Mouse (Mus musculus): ENCODE data around the gene Cd72. TPM values are rescaled to one million over a fixed set of nuclear protein-coding genes. Genes with fewer than 3 reads are reported as not detected.

Gene Cd72
- polyA plus RNA-seq, 1 experiment from 2014 or later, result 5.5 TPM

DNA sequence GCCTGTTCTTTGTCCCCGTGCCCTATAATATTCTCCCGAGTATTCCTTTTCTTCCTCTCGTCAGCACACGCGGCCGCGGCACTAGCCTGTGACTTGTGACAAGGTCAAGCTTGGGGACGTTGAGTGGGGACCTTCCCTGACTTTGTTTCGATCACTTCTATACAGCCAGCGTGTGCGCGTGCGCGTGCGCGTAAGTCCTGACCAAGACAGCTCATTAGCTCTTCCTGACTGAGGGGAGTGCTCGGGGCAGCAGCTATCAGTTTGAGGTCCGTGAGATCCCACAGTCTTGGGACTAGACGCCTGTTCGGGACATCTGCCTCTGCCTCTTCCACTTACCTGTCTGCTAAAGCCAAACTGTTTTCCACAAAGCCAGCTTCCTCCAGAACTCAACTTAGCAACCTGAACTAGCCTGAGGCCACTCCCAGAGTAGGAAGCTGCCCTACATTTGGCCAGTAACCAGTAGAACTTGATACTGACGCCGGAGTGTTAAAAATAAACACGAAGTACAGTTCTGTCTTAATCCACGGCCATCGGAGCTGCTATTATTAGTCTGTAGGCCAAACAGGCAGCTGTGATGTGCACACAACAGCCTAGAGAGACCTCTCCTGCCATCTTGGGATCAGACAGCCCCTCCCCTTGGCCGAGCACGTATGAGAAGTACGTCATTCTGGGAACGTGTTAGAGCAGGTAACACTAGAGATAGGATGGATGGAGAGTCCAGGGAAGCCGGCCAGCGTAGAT lies 54.9 kb downstream of the Cd72 start:
- WGBS, result 71% methylated on average over 31 of the region's 31 CpGs
- Histone ChIP-seq H3K4me1 (ENCODE audit: control insufficient read depth, insufficient read depth, low read length) (peaks cover 47% of the 10 kb centered on the region), H3K9me3 (ENCODE audit: control insufficient read depth, low read depth, low read length) (no peaks in the 10 kb centered on the region), H3K36me3 (ENCODE audit: control insufficient read depth, insufficient read depth, low read length) (no peaks in the 10 kb centered on the region), H3K9ac (replicated peaks; ENCODE audit: low read depth, low read length) (no peak overlapping the region), H3K27ac (ENCODE audit: low read length) (peak overlapping the region; percentile 44; the same call in 1 of the 2 replicates), H3K4me3 (ENCODE audit: low read depth, low read length) (no peak overlapping the region), H3K4me2 (replicated peaks; ENCODE audit: low read depth, low read length) (no peak overlapping the region; the same call in 1 of the 2 replicates), H3K27me3 (ENCODE audit: control insufficient read depth, insufficient read depth, low read length) (no peaks in the 10 kb centered on the region)
- 0 out of 2 replicates have a peak, but pooled peaks have one; percentile 26 for ATAC-seq (ENCODE audit: insufficient number of reproducible peaks, insufficient read depth, low FRiP score, low read depth)

DNA sequence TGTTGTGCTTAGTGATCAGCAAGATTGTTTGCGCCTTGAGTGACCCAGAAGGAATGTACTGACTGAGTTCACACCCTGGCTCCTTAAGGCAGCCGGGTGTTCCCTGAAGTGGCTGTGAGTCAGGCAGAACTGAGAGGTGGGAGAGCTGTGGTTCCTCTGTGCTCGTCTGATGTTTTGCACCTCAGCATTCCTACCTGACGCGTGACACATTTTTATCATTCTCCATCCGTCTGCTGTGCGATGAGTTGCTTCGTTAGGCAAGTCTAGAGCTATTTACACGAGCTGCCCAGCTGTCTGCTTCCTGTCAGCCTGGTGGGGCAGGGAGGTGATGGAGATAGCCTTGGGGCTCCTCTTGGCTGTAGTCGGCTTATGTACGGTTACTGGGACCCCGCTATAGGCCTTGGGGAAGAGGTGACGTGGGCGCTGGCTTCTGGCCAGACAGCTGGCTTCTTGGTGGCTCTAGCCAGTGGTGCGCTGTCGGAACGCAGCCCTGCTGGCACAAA lies 55.5 kb downstream of the Cd72 start:
- no peak overlapping the region for H3K9ac ChIP-seq (replicated peaks; ENCODE audit: low read depth, low read length)
- no peaks in the 10 kb centered on the region for H3K36me3 ChIP-seq (ENCODE audit: control insufficient read depth, insufficient read depth, low read length)
- H3K4me1 ChIP-seq (ENCODE audit: control insufficient read depth, insufficient read depth, low read length), result peaks cover 54% of the 10 kb centered on the region
- H3K27ac ChIP-seq (ENCODE audit: low read length), result peak overlapping the region; percentile 44; the same call in 1 of the 2 replicates
- no peaks in the 10 kb centered on the region for H3K9me3 ChIP-seq (ENCODE audit: control insufficient read depth, low read depth, low read length)
- no peaks in the 10 kb centered on the region for H3K27me3 ChIP-seq (ENCODE audit: control insufficient read depth, insufficient read depth, low read length)
- no peak overlapping the region; the same call in 1 of the 2 replicates for H3K4me2 ChIP-seq (replicated peaks; ENCODE audit: low read depth, low read length)
- no peak for ATAC-seq (ENCODE audit: insufficient number of reproducible peaks, insufficient read depth, low FRiP score, low read depth)
- WGBS, result 32% methylated on average over 17 of the region's 17 CpGs
- no peak overlapping the region for H3K4me3 ChIP-seq (ENCODE audit: low read depth, low read length)

DNA sequence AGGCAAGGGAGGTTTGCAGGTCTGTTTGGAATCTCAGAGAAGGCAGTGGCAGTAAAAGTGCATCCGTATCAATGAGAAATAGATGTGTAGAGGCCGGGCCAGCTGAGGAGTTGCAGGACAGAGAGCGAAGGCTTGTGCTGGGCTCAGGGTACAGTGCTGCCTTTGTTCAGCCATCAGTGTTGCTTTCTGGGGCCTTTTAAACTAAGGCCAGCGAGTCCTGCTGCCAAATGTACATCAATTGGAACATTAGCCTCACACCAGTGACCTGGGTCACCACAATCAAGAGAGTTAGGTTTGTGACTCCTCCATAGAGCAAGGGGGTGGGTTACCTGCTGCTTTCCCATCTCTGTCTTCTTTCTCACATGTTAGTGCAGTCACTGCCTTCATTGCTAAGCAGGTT lies 56.4 kb downstream of the Cd72 start:
- peaks cover 56% of the 10 kb centered on the region for H3K4me1 ChIP-seq (ENCODE audit: control insufficient read depth, insufficient read depth, low read length)
- H3K4me3 ChIP-seq (ENCODE audit: low read depth, low read length), result no peak overlapping the region
- H3K36me3 ChIP-seq (ENCODE audit: control insufficient read depth, insufficient read depth, low read length), result no peaks in the 10 kb centered on the region
- no peak overlapping the region for H3K9ac ChIP-seq (replicated peaks; ENCODE audit: low read depth, low read length)
- no peak overlapping the region for H3K4me2 ChIP-seq (replicated peaks; ENCODE audit: low read depth, low read length)
- ATAC-seq (ENCODE audit: insufficient number of reproducible peaks, insufficient read depth, low FRiP score, low read depth), result no peak
- WGBS, result 65% methylated on average over 4 of the region's 4 CpGs
- no peaks in the 10 kb centered on the region for H3K27me3 ChIP-seq (ENCODE audit: control insufficient read depth, insufficient read depth, low read length)
- H3K9me3 ChIP-seq (ENCODE audit: control insufficient read depth, low read depth, low read length), result no peaks in the 10 kb centered on the region
- H3K27ac ChIP-seq (ENCODE audit: low read length), result no peak overlapping the region

Other genes with a start within 250 kb of the Cd72 start
- gene Atp8b5, start 187.5 kb downstream of the Cd72 start, polyA plus RNA-seq (2014; fragmentation: Nextera tagmentation; extraction: Ambion mirVana), result 0.17 and 0.27 TPM in 2 replicates
- gene Rusc2, start 72.6 kb downstream of the Cd72 start, polyA plus RNA-seq (2014; fragmentation: Nextera tagmentation; extraction: Ambion mirVana), result 12.4 and 13.5 TPM in 2 replicates
- gene Fam166b, start 25.5 kb downstream of the Cd72 start, polyA plus RNA-seq (2014; fragmentation: Nextera tagmentation; extraction: Ambion mirVana), result 0.22 and 0.25 TPM in 2 replicates
- gene Tesk1, start 12.7 kb downstream of the Cd72 start, polyA plus RNA-seq (2014; fragmentation: Nextera tagmentation; extraction: Ambion mirVana), result 5.4 and 7.1 TPM in 2 replicates
- gene Sit1, start 29.1 kb upstream of the Cd72 start, polyA plus RNA-seq (2014; fragmentation: Nextera tagmentation; extraction: Ambion mirVana), result not detected in 2 replicates
- 130 and 132 TPM in 2 replicates for gene Ccdc107, start 38.3 kb upstream of the Cd72 start, polyA plus RNA-seq (2014; fragmentation: Nextera tagmentation; extraction: Ambion mirVana)
- gene Arhgef39, start 45.1 kb upstream of the Cd72 start, polyA plus RNA-seq (2014; fragmentation: Nextera tagmentation; extraction: Ambion mirVana), result 43.5 and 46.8 TPM in 2 replicates
- gene Car9, start 52.3 kb upstream of the Cd72 start, polyA plus RNA-seq (2014; fragmentation: Nextera tagmentation; extraction: Ambion mirVana), result 2.8 and 5.8 TPM in 2 replicates
- 790 and 843 TPM in 2 replicates for gene Tpm2, start 69.1 kb upstream of the Cd72 start, polyA plus RNA-seq (2014; fragmentation: Nextera tagmentation; extraction: Ambion mirVana)
- 56.2 and 69.8 TPM in 2 replicates for gene Creb3, start 107.7 kb upstream of the Cd72 start, polyA plus RNA-seq (2014; fragmentation: Nextera tagmentation; extraction: Ambion mirVana)
- gene Tln1, start 108.1 kb upstream of the Cd72 start, polyA plus RNA-seq (2014; fragmentation: Nextera tagmentation; extraction: Ambion mirVana), result 83.7 and 98.5 TPM in 2 replicates
- gene Rgp1, start 124.1 kb upstream of the Cd72 start, polyA plus RNA-seq (2014; fragmentation: Nextera tagmentation; extraction: Ambion mirVana), result 41.0 and 44.5 TPM in 2 replicates
- gene Gba2, start 124.2 kb upstream of the Cd72 start, polyA plus RNA-seq (2014; fragmentation: Nextera tagmentation; extraction: Ambion mirVana), result 13.8 and 14.4 TPM in 2 replicates
- gene Msmp, start 129.9 kb upstream of the Cd72 start, polyA plus RNA-seq (2014; fragmentation: Nextera tagmentation; extraction: Ambion mirVana), result 0.91 and 1.0 TPM in 2 replicates
- 13.3 and 17.3 TPM in 2 replicates for gene Npr2, start 177.3 kb upstream of the Cd72 start, polyA plus RNA-seq (2014; fragmentation: Nextera tagmentation; extraction: Ambion mirVana)
- gene Spag8, start 199.0 kb upstream of the Cd72 start, polyA plus RNA-seq (2014; fragmentation: Nextera tagmentation; extraction: Ambion mirVana), result 0.70 and 1.7 TPM in 2 replicates
- 103 and 112 TPM in 2 replicates for gene Hint2, start 201.8 kb upstream of the Cd72 start, polyA plus RNA-seq (2014; fragmentation: Nextera tagmentation; extraction: Ambion mirVana)
- 4.5 and 5.6 TPM in 2 replicates for gene Tmem8b, start 214.3 kb upstream of the Cd72 start, polyA plus RNA-seq (2014; fragmentation: Nextera tagmentation; extraction: Ambion mirVana)
- 3.7 and 4.2 TPM in 2 replicates for gene Fam221b, start 214.5 kb upstream of the Cd72 start, polyA plus RNA-seq (2014; fragmentation: Nextera tagmentation; extraction: Ambion mirVana)
- not detected in 2 replicates for gene Olfr70, start 246.2 kb upstream of the Cd72 start, polyA plus RNA-seq (2014; fragmentation: Nextera tagmentation; extraction: Ambion mirVana)

Data from stomach, embryonic 14.5 days (tissue).